Mouse (Mus musculus): Measurements from ENCODE around the gene Kif3c. TPM values are rescaled to one million over a fixed set of nuclear protein-coding genes. Genes with fewer than 3 reads are reported as not detected.

Gene Kif3c
- polyA plus RNA-seq (2011; ENCODE audit: insufficient read depth, insufficient read length, low replicate concordance, missing spikeins): 1.0 and 3.0 TPM in 2 replicates

- Histone ChIP-seq H3K27ac (ENCODE audit: control insufficient read depth, insufficient read depth, low read depth, low read length, poor library complexity) (no peak within 1 kb of the TSS), H3K4me1 (ENCODE audit: control insufficient read depth, insufficient read depth, low read length) (no peaks in the 10 kb centered on the region; the same call in 1 of the 2 replicates), H3K4me3 (replicated peaks; ENCODE audit: control insufficient read depth, low read depth, low read length) (peak within 1 kb of the TSS; percentile 76)
- WGBS: 11% methylated on average over 48 of the region's 48 CpGs
- TF ChIP-seq CTCF (IDR thresholded peaks at IDR 0.05; ENCODE audit: control insufficient read depth, insufficient read depth, low read length) (no peak), POLR2A (IDR thresholded peaks at IDR 0.05; ENCODE audit: borderline replicate concordance, control insufficient read depth, low read depth, low read length) (peak; percentile 28; the same call in 1 of the 2 replicates)
Observed at GRCm38 (mm10) chr12:3364508-3365448, at the start of gene Kif3c. TSS of gene Kif3c (plus strand) at chr12:3365132.

GRCm38 (mm10) chr12:3316083-3316482, 48.8 kb upstream of the Kif3c start:
- TF ChIP-seq POLR2A (IDR thresholded peaks at IDR 0.05; ENCODE audit: borderline replicate concordance, control insufficient read depth, low read depth, low read length) (no peak), CTCF (IDR thresholded peaks at IDR 0.05; ENCODE audit: control insufficient read depth, insufficient read depth, low read length) (no peak)
- H3K4me1 ChIP-seq (ENCODE audit: control insufficient read depth, insufficient read depth, low read length): no peaks in the 10 kb centered on the region
- H3K27ac ChIP-seq (ENCODE audit: control insufficient read depth, insufficient read depth, low read depth, low read length, poor library complexity): no peak overlapping the region
- H3K4me3 ChIP-seq (replicated peaks; ENCODE audit: control insufficient read depth, low read depth, low read length): no peak overlapping the region
- 53% methylated on average over 2 of the region's 2 CpGs for WGBS

- 86% methylated on average over 3 of the region's 3 CpGs for WGBS
- TF ChIP-seq CTCF (IDR thresholded peaks at IDR 0.05; ENCODE audit: control insufficient read depth, insufficient read depth, low read length) (no peak), POLR2A (IDR thresholded peaks at IDR 0.05; ENCODE audit: borderline replicate concordance, control insufficient read depth, low read depth, low read length) (no peak)
- H3K4me3 ChIP-seq (replicated peaks; ENCODE audit: control insufficient read depth, low read depth, low read length): no peak overlapping the region
- H3K27ac ChIP-seq (ENCODE audit: control insufficient read depth, insufficient read depth, low read depth, low read length, poor library complexity): no peak overlapping the region
- no peaks in the 10 kb centered on the region for H3K4me1 ChIP-seq (ENCODE audit: control insufficient read depth, insufficient read depth, low read length)
Observed at GRCm38 (mm10) chr12:3316937-3317336, 48.0 kb upstream of the Kif3c start.

GRCm38 (mm10) chr12:3319377-3319776, 45.6 kb upstream of the Kif3c start:
- no peak overlapping the region for H3K27ac ChIP-seq (ENCODE audit: control insufficient read depth, insufficient read depth, low read depth, low read length, poor library complexity)
- no peak overlapping the region for H3K4me3 ChIP-seq (replicated peaks; ENCODE audit: control insufficient read depth, low read depth, low read length)
- TF ChIP-seq POLR2A (IDR thresholded peaks at IDR 0.05; ENCODE audit: borderline replicate concordance, control insufficient read depth, low read depth, low read length) (no peak), CTCF (IDR thresholded peaks at IDR 0.05; ENCODE audit: control insufficient read depth, insufficient read depth, low read length) (no peak)
- WGBS: 66% methylated on average over 4 of the region's 4 CpGs
- no peaks in the 10 kb centered on the region for H3K4me1 ChIP-seq (ENCODE audit: control insufficient read depth, insufficient read depth, low read length)

- TF ChIP-seq CTCF (IDR thresholded peaks at IDR 0.05; ENCODE audit: control insufficient read depth, insufficient read depth, low read length) (no peak), POLR2A (IDR thresholded peaks at IDR 0.05; ENCODE audit: borderline replicate concordance, control insufficient read depth, low read depth, low read length) (no peak)
- no peaks in the 10 kb centered on the region for H3K4me1 ChIP-seq (ENCODE audit: control insufficient read depth, insufficient read depth, low read length)
- no peak overlapping the region for H3K4me3 ChIP-seq (replicated peaks; ENCODE audit: control insufficient read depth, low read depth, low read length)
- 67% methylated on average over 6 of the region's 6 CpGs for WGBS
- H3K27ac ChIP-seq (ENCODE audit: control insufficient read depth, insufficient read depth, low read depth, low read length, poor library complexity): no peak overlapping the region
Observed at GRCm38 (mm10) chr12:3323241-3323640, 41.7 kb upstream of the Kif3c start.

GRCm38 (mm10) chr12:3325232-3325631, 39.7 kb upstream of the Kif3c start:
- Histone ChIP-seq H3K4me3 (replicated peaks; ENCODE audit: control insufficient read depth, low read depth, low read length) (no peak overlapping the region), H3K27ac (ENCODE audit: control insufficient read depth, insufficient read depth, low read depth, low read length, poor library complexity) (no peak overlapping the region), H3K4me1 (ENCODE audit: control insufficient read depth, insufficient read depth, low read length) (no peaks in the 10 kb centered on the region)
- 54% methylated on average over 2 of the region's 2 CpGs for WGBS
- TF ChIP-seq CTCF (IDR thresholded peaks at IDR 0.05; ENCODE audit: control insufficient read depth, insufficient read depth, low read length): no peak
- no peak for TF ChIP-seq POLR2A (IDR thresholded peaks at IDR 0.05; ENCODE audit: borderline replicate concordance, control insufficient read depth, low read depth, low read length)

- TF ChIP-seq CTCF (IDR thresholded peaks at IDR 0.05; ENCODE audit: control insufficient read depth, insufficient read depth, low read length) (no peak), POLR2A (IDR thresholded peaks at IDR 0.05; ENCODE audit: borderline replicate concordance, control insufficient read depth, low read depth, low read length) (no peak)
- Histone ChIP-seq H3K4me3 (replicated peaks; ENCODE audit: control insufficient read depth, low read depth, low read length) (no peak overlapping the region), H3K4me1 (ENCODE audit: control insufficient read depth, insufficient read depth, low read length) (no peaks in the 10 kb centered on the region), H3K27ac (ENCODE audit: control insufficient read depth, insufficient read depth, low read depth, low read length, poor library complexity) (no peak overlapping the region)
- WGBS: 77% methylated on average over 4 of the region's 4 CpGs
Observed at GRCm38 (mm10) chr12:3329677-3330076, 35.3 kb upstream of the Kif3c start.

- peak overlapping the region; percentile 55; the same call in 1 of the 2 replicates for H3K27ac ChIP-seq (ENCODE audit: control insufficient read depth, insufficient read depth, low read depth, low read length, poor library complexity)
- TF ChIP-seq CTCF (IDR thresholded peaks at IDR 0.05; ENCODE audit: control insufficient read depth, insufficient read depth, low read length): no peak
- no peak for TF ChIP-seq POLR2A (IDR thresholded peaks at IDR 0.05; ENCODE audit: borderline replicate concordance, control insufficient read depth, low read depth, low read length)
- H3K4me1 ChIP-seq (ENCODE audit: control insufficient read depth, insufficient read depth, low read length): no peaks in the 10 kb centered on the region; the same call in 1 of the 2 replicates
- WGBS: 68% methylated on average over 1 of the region's 1 CpGs
- no peak overlapping the region for H3K4me3 ChIP-seq (replicated peaks; ENCODE audit: control insufficient read depth, low read depth, low read length)
Observed at GRCm38 (mm10) chr12:3338931-3339330, 26.0 kb upstream of the Kif3c start.
